Mouse (Mus musculus): ENCODE measurements at regions not wholly inside any gene's neighbourhood (a gene's known extent, or its start where the extent isn't known, plus 50 kb on each side); places are given as distances from the start of the nearest gene placed in this dataset.
"Not testable (repeated sequence)": the region's sequence is repeated elsewhere in the genome, so short reads cannot be mapped to it uniquely, and the experiment has no call there.

GRCm38 (mm10) chr3:21739720-21740119 lies 336.7 kb upstream of the Tbl1xr1 start:
- 65% methylated on average over 4 of the region's 4 CpGs for WGBS
- H3K4me3 ChIP-seq, result no peak overlapping the region
- no peaks in the 10 kb centered on the region for H3K27me3 ChIP-seq (ENCODE audit: insufficient read depth, poor library complexity, severe bottlenecking)
- no peaks in the 10 kb centered on the region for H3K36me3 ChIP-seq
- H3K4me1 ChIP-seq, result no peaks in the 10 kb centered on the region
- DNase-seq (ENCODE audit: low spot score), result no peak
- no peaks in the 10 kb centered on the region for H3K9me3 ChIP-seq
- H3K27ac ChIP-seq, result no peak overlapping the region

DNA sequence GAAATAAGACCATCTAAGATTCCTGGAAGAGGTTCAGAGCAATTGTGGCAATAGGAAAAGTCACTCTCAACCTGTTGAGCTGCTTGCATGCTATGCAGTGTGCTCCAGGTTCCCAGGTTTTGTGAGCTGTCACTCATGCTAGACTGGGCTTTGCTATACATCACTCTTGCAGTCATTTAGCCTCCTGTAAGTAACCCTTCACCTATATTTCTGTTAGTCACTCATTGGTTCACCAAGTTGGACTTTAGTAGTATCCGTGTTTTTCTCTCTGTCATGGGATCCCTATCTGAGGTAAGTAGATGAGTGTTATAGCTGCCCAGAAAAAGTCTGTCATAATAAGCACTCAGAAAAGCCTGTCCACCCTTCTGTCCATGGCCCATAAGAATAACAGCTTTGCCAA lies 332.3 kb upstream of the Tbl1xr1 start:
- Histone ChIP-seq H3K9me3 (peaks cover 5% of the 10 kb centered on the region; the same call in 1 of the 2 replicates), H3K36me3 (no peaks in the 10 kb centered on the region), H3K27ac (no peak overlapping the region), H3K4me3 (no peak overlapping the region), H3K27me3 (ENCODE audit: insufficient read depth, poor library complexity, severe bottlenecking) (no peaks in the 10 kb centered on the region), H3K4me1 (no peaks in the 10 kb centered on the region)
- 86% methylated on average over 1 of the region's 1 CpGs for WGBS
- no peak for DNase-seq (ENCODE audit: low spot score)

DNA sequence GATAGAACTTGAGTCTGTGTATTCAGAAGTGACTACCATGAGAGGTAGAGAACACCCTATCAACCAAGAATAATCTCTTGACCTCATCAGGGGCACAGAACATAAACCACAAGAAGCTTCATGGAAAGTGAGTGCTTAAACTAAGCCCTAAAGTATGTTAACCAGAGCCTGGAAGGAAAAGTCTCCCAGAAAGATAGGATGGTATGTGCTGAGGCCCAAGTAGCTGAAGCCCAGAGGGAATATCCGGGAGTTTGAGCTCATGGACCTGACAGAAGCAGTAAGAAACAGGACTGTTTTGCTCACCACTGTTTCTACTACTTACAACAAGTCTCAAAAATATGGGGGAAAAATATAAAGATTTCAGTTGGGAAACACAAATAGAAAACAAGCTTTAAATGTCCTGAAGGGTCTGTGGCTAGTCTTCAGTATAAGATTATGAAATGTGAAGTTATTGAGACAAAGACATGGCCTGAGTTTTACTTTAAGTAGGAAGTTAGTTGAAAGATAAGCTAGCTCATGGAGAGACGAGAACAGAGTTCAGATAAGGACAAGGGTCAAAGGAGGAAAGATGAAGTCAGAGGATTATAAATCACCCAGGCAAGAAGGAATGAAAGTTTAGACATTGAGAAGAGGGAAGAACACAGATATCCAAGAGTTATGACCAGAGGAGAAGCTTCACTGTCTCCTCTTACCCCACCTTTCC lies 315.8 kb upstream of the Tbl1xr1 start:
- no peak overlapping the region for H3K4me3 ChIP-seq
- no peak for DNase-seq (ENCODE audit: low spot score)
- H3K27me3 ChIP-seq (ENCODE audit: insufficient read depth, poor library complexity, severe bottlenecking), result no peaks in the 10 kb centered on the region
- H3K4me1 ChIP-seq, result no peaks in the 10 kb centered on the region
- 39% methylated on average over 2 of the region's 2 CpGs for WGBS
- no peaks in the 10 kb centered on the region for H3K36me3 ChIP-seq
- no peaks in the 10 kb centered on the region for H3K9me3 ChIP-seq
- H3K27ac ChIP-seq, result no peak overlapping the region

- DNase-seq (ENCODE audit: low spot score), result no peak
- Histone ChIP-seq H3K27ac (no peak overlapping the region), H3K36me3 (no peaks in the 10 kb centered on the region), H3K4me3 (no peak overlapping the region), H3K4me1 (no peaks in the 10 kb centered on the region), H3K9me3 (no peaks in the 10 kb centered on the region), H3K27me3 (ENCODE audit: insufficient read depth, poor library complexity, severe bottlenecking) (no peaks in the 10 kb centered on the region)
Measured at GRCm38 (mm10) chr3:21761219-21761600, 315.2 kb upstream of the Tbl1xr1 start.

- H3K4me1 ChIP-seq, result no peaks in the 10 kb centered on the region
- no peak overlapping the region for H3K4me3 ChIP-seq
- no peak overlapping the region for H3K27ac ChIP-seq
- H3K27me3 ChIP-seq (ENCODE audit: insufficient read depth, poor library complexity, severe bottlenecking), result no peaks in the 10 kb centered on the region
- WGBS, result 83% methylated on average over 3 of the region's 3 CpGs
- no peaks in the 10 kb centered on the region for H3K9me3 ChIP-seq
- no peaks in the 10 kb centered on the region for H3K36me3 ChIP-seq
- no peak for DNase-seq (ENCODE audit: low spot score)
Measured at GRCm38 (mm10) chr3:21761909-21762308, 314.5 kb upstream of the Tbl1xr1 start.

DNA sequence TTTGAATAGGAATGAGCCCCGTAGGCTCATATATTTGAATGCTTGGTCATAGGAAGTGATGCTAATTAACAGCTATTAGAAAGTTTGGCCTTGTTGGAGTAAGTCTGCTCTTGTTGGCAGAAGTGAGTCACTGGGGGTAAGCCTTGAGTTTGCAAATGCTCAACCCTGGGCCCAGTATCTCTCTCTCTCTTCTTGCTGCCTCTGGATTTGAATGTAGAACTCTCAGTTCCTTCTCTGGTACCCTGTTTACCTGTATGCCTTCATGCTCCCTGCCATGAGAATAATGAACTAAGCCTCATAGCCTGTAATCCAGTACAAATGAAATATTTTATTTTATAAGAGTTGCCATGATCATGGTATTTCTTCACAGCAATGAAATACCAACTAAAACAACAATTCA lies 308.4 kb upstream of the Tbl1xr1 start:
- H3K4me1 ChIP-seq, result peaks cover 4% of the 10 kb centered on the region; the same call in 1 of the 2 replicates
- DNase-seq (ENCODE audit: low spot score), result no peak
- no peak overlapping the region for H3K4me3 ChIP-seq
- no peaks in the 10 kb centered on the region for H3K9me3 ChIP-seq
- H3K27me3 ChIP-seq (ENCODE audit: insufficient read depth, poor library complexity, severe bottlenecking), result no peaks in the 10 kb centered on the region
- H3K27ac ChIP-seq, result no peak overlapping the region
- WGBS, result 85% methylated on average over 1 of the region's 1 CpGs
- no peaks in the 10 kb centered on the region for H3K36me3 ChIP-seq

- Histone ChIP-seq H3K36me3 (no peaks in the 10 kb centered on the region), H3K27ac (no peak overlapping the region), H3K27me3 (ENCODE audit: insufficient read depth, poor library complexity, severe bottlenecking) (no peaks in the 10 kb centered on the region), H3K4me1 (peaks cover 4% of the 10 kb centered on the region; the same call in 1 of the 2 replicates), H3K4me3 (no peak overlapping the region), H3K9me3 (no peaks in the 10 kb centered on the region)
- no peak for DNase-seq (ENCODE audit: low spot score)
- WGBS, result 27% methylated on average over 9 of the region's 9 CpGs
Measured at GRCm38 (mm10) chr3:21769920-21770547, 306.4 kb upstream of the Tbl1xr1 start.

GRCm38 (mm10) chr3:21771752-21772298 lies 304.6 kb upstream of the Tbl1xr1 start:
- Histone ChIP-seq H3K36me3 (no peaks in the 10 kb centered on the region), H3K27ac (no peak overlapping the region), H3K4me1 (peaks cover 4% of the 10 kb centered on the region; the same call in 1 of the 2 replicates), H3K27me3 (ENCODE audit: insufficient read depth, poor library complexity, severe bottlenecking) (no peaks in the 10 kb centered on the region), H3K4me3 (no peak overlapping the region), H3K9me3 (no peaks in the 10 kb centered on the region)
- DNase-seq (ENCODE audit: low spot score), result no peak
- WGBS, result 78% methylated on average over 4 of the region's 4 CpGs

DNA sequence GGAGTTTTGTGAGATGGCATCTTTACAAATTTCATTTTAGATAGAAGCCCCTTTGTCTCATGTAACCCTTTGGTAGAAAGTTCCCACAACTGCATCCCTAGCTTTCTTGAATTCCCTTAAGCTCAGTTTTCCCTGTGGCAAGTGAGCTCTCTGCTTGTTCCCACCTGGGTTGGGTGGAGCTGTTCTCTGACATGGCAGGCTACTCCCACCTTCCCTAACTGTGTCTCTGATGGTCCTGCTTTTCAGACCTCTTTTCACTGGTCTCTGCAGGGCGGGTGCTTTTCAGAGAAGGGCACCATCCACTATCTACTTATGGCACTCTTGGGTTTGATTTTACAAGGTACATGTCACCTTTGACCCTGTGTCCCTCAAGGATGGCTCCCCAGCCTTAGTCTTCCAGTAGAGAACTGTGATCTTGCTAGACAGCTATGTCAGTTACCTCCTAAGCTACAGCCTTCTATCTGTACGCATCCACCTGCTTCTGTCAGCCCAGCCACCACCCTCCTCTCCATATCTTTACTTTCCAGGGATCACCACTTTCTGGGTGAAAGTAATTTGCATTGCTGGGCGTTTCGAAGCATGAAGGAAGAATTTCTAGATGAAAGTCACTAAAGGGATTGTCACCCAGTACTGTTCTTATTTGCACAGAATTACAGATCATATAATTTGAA lies 302.1 kb upstream of the Tbl1xr1 start:
- Histone ChIP-seq H3K9me3 (no peaks in the 10 kb centered on the region), H3K27ac (no peak overlapping the region), H3K4me1 (peaks cover 4% of the 10 kb centered on the region; the same call in 1 of the 2 replicates), H3K27me3 (ENCODE audit: insufficient read depth, poor library complexity, severe bottlenecking) (no peaks in the 10 kb centered on the region), H3K36me3 (no peaks in the 10 kb centered on the region), H3K4me3 (no peak overlapping the region)
- 79% methylated on average over 4 of the region's 4 CpGs for WGBS
- DNase-seq (ENCODE audit: low spot score), result no peak

- WGBS, result 48% methylated on average over 4 of the region's 4 CpGs
- Histone ChIP-seq H3K9me3 (no peaks in the 10 kb centered on the region), H3K27me3 (ENCODE audit: insufficient read depth, poor library complexity, severe bottlenecking) (no peaks in the 10 kb centered on the region), H3K4me3 (no peak overlapping the region), H3K36me3 (no peaks in the 10 kb centered on the region), H3K27ac (no peak overlapping the region), H3K4me1 (no peaks in the 10 kb centered on the region)
- DNase-seq (ENCODE audit: low spot score), result no peak
Measured at GRCm38 (mm10) chr3:21778789-21779188, 297.7 kb upstream of the Tbl1xr1 start.

DNA sequence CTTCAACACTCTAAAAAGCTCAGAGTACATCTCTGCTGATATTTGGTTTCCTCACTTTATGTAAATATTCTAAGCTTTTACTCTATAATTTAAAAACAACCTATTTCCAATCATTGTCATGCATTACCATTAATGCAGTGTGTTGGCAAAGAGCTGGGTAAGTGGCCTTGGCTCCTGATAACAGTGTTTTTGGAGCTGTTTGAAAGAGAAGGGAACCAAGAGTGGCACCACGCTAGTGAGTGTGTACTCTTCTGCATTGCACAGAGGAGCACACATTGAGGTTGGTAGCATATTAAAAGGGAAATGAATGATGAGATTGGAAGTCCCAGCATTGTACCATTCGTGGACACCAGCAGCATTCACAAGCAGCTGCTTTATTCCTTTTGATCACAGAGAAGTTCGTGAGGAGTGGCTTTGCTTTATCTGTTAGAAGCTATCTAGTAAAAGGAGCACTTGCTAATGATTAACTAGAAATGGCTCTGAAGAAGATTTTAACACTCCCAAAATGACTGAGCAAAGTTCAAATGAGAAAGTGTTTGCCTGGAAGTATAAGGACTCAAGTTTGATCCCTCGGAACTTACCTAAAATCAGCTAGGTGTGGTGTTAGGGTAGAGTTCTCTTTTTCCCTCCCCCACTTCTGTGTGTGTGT lies 284.3 kb upstream of the Tbl1xr1 start:
- no peak overlapping the region for H3K27ac ChIP-seq
- H3K27me3 ChIP-seq (ENCODE audit: insufficient read depth, poor library complexity, severe bottlenecking), result no peaks in the 10 kb centered on the region
- whole genome bisulfite sequencing, result 75% methylated on average over 4 of the region's 4 CpGs
- no peak overlapping the region for H3K4me3 ChIP-seq
- no peaks in the 10 kb centered on the region for H3K36me3 ChIP-seq
- no peaks in the 10 kb centered on the region for H3K9me3 ChIP-seq
- H3K4me1 ChIP-seq, result no peaks in the 10 kb centered on the region
- DNase-seq (ENCODE audit: low spot score), result no peak

- DNase-seq (ENCODE audit: low spot score), result no peak
- no peak overlapping the region for H3K27ac ChIP-seq
- WGBS, result 22% methylated on average over 1 of the region's 1 CpGs
Measured at GRCm38 (mm10) chr3:21798139-21798538, 278.3 kb upstream of the Tbl1xr1 start.

DNA sequence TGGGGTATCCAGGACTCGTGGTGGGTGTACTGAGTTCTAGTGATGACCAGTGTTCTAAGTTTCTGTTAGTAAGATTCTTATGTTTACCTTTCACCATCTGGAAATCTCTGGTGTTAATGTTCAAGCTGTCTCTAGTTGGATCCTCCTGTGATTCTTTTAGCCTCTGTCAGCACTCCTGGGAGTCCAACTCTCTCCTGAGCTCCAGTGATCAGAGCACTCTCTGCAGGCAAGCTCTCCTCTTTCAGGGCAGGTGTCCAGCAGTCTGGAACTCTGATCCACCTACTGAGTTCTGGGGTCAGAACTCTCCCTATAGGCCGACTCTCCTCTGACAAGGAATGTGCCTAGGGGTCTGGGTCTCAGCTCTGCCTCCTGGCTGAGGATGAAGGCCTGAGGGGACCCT lies 272.6 kb upstream of the Tbl1xr1 start:
- not testable (repeated sequence) for H3K9me3 ChIP-seq; H3K4me1 ChIP-seq; H3K36me3 ChIP-seq; H3K27ac ChIP-seq; DNase-seq (ENCODE audit: low spot score); H3K4me3 ChIP-seq; H3K27me3 ChIP-seq (ENCODE audit: insufficient read depth, poor library complexity, severe bottlenecking)
- WGBS, result 73% methylated on average over 2 of the region's 2 CpGs

More at GRCm38 (mm10) chr3:21798139-21798538, 278.3 kb upstream of the Tbl1xr1 start:
- no peaks in the 10 kb centered on the region for H3K36me3 ChIP-seq
- no peaks in the 10 kb centered on the region for H3K4me1 ChIP-seq
- no peaks in the 10 kb centered on the region for H3K9me3 ChIP-seq
- H3K27me3 ChIP-seq (ENCODE audit: insufficient read depth, poor library complexity, severe bottlenecking), result no peaks in the 10 kb centered on the region
- no peak overlapping the region for H3K4me3 ChIP-seq

Data from heart, embryonic 10.5 days (tissue).